Mouse (Mus musculus): ENCODE results near the gene Mgat4b. TPM values are rescaled to one million over a fixed set of nuclear protein-coding genes. Genes with fewer than 3 reads are reported as not detected.

The Mgat4b gene
- polyA plus RNA-seq, 1 experiment from 2014 or later: 14.4 TPM

GRCm38 (mm10) chr11:50277025-50277424, 66.3 kb downstream of the Mgat4b start:
- Histone ChIP-seq H3K27me3 (ENCODE audit: control insufficient read depth, insufficient read depth, low read length) (no peaks in the 10 kb centered on the region), H3K9ac (ENCODE audit: low read depth, low read length) (no peak overlapping the region), H3K4me3 (ENCODE audit: low read depth, low read length) (no peak overlapping the region), H3K36me3 (ENCODE audit: control insufficient read depth, insufficient read depth, low read length) (peaks cover 4% of the 10 kb centered on the region; the same call in 1 of the 2 replicates), H3K4me2 (no peak overlapping the region), H3K27ac (ENCODE audit: low read depth, low read length) (no peak overlapping the region), H3K9me3 (replicated peaks; ENCODE audit: control insufficient read depth, low read length) (no peaks in the 10 kb centered on the region), H3K4me1 (ENCODE audit: control insufficient read depth, insufficient read depth, low read length) (peaks cover 24% of the 10 kb centered on the region)
- ATAC-seq (replicated peaks; ENCODE audit: insufficient number of reproducible peaks, low FRiP score, low TSS enrichment): no peak

- WGBS (ENCODE audit: insufficient replicate concordance): 90% methylated on average over 6 of the region's 6 CpGs
These were observed 67.0 kb downstream of the Mgat4b start for GRCm38 (mm10) chr11:50277706-50278105.

GRCm38 (mm10) chr11:50279005-50279404, 68.3 kb downstream of the Mgat4b start:
- peaks cover 4% of the 10 kb centered on the region; the same call in 1 of the 2 replicates for H3K36me3 ChIP-seq (ENCODE audit: control insufficient read depth, insufficient read depth, low read length)
- no peaks in the 10 kb centered on the region for H3K27me3 ChIP-seq (ENCODE audit: control insufficient read depth, insufficient read depth, low read length)
- H3K27ac ChIP-seq (ENCODE audit: low read depth, low read length): no peak overlapping the region
- no peak overlapping the region for H3K4me2 ChIP-seq
- H3K9me3 ChIP-seq (replicated peaks; ENCODE audit: control insufficient read depth, low read length): no peaks in the 10 kb centered on the region
- 91% methylated on average over 4 of the region's 4 CpGs for WGBS (ENCODE audit: insufficient replicate concordance)
- ATAC-seq (replicated peaks; ENCODE audit: insufficient number of reproducible peaks, low FRiP score, low TSS enrichment): no peak
- peaks cover 24% of the 10 kb centered on the region for H3K4me1 ChIP-seq (ENCODE audit: control insufficient read depth, insufficient read depth, low read length)
- H3K9ac ChIP-seq (ENCODE audit: low read depth, low read length): no peak overlapping the region
- H3K4me3 ChIP-seq (ENCODE audit: low read depth, low read length): no peak overlapping the region

More at GRCm38 (mm10) chr11:50277706-50278105, 67.0 kb downstream of the Mgat4b start:
- Histone ChIP-seq H3K27me3 (ENCODE audit: control insufficient read depth, insufficient read depth, low read length) (no peaks in the 10 kb centered on the region), H3K4me2 (no peak overlapping the region), H3K4me1 (ENCODE audit: control insufficient read depth, insufficient read depth, low read length) (peaks cover 24% of the 10 kb centered on the region), H3K4me3 (ENCODE audit: low read depth, low read length) (no peak overlapping the region), H3K9ac (ENCODE audit: low read depth, low read length) (no peak overlapping the region), H3K27ac (ENCODE audit: low read depth, low read length) (no peak overlapping the region), H3K9me3 (replicated peaks; ENCODE audit: control insufficient read depth, low read length) (no peaks in the 10 kb centered on the region), H3K36me3 (ENCODE audit: control insufficient read depth, insufficient read depth, low read length) (peaks cover 4% of the 10 kb centered on the region; the same call in 1 of the 2 replicates)
- ATAC-seq (replicated peaks; ENCODE audit: insufficient number of reproducible peaks, low FRiP score, low TSS enrichment): no peak

- Histone ChIP-seq H3K27me3 (ENCODE audit: control insufficient read depth, insufficient read depth, low read length) (no peaks in the 10 kb centered on the region), H3K9me3 (replicated peaks; ENCODE audit: control insufficient read depth, low read length) (no peaks in the 10 kb centered on the region), H3K36me3 (ENCODE audit: control insufficient read depth, insufficient read depth, low read length) (peaks cover 2% of the 10 kb centered on the region; the same call in 1 of the 2 replicates), H3K4me2 (no peak overlapping the region), H3K27ac (ENCODE audit: low read depth, low read length) (no peak overlapping the region), H3K4me3 (ENCODE audit: low read depth, low read length) (no peak overlapping the region), H3K9ac (ENCODE audit: low read depth, low read length) (no peak overlapping the region), H3K4me1 (ENCODE audit: control insufficient read depth, insufficient read depth, low read length) (peaks cover 15% of the 10 kb centered on the region)
- no peak for ATAC-seq (replicated peaks; ENCODE audit: insufficient number of reproducible peaks, low FRiP score, low TSS enrichment)
- 86% methylated on average over 1 of the region's 1 CpGs for WGBS (ENCODE audit: insufficient replicate concordance)
These were observed 69.4 kb downstream of the Mgat4b start for GRCm38 (mm10) chr11:50280053-50280452.

Small RNA genes within 50 kb of the gene (microRNA-seq; reads per million reads assigned to microRNA genes)
- 0.20 reads per million for gene Mir6919 (ENCODE audit: borderline number of aligned reads)

Other genes with a start within 250 kb of the Mgat4b start
- 30.3 and 35.2 TPM in 2 replicates for gene Rnf130, start 185.5 kb upstream of the Mgat4b start, polyA plus RNA-seq (2014; fragmentation: Nextera tagmentation; extraction: Ambion mirVana)
- 20.7 and 27.3 TPM in 2 replicates for gene Tbc1d9b, start 79.5 kb upstream of the Mgat4b start, polyA plus RNA-seq (2014; fragmentation: Nextera tagmentation; extraction: Ambion mirVana)
- gene Mrnip, start 36.4 kb upstream of the Mgat4b start, polyA plus RNA-seq (2014; fragmentation: Nextera tagmentation; extraction: Ambion mirVana): 15.3 and 17.6 TPM in 2 replicates
- 159 and 197 TPM in 2 replicates for gene Sqstm1, start 63 bp upstream of the Mgat4b start, polyA plus RNA-seq (2014; fragmentation: Nextera tagmentation; extraction: Ambion mirVana)
- gene Ltc4s, start 27.7 kb downstream of the Mgat4b start, polyA plus RNA-seq (2014; fragmentation: Nextera tagmentation; extraction: Ambion mirVana): 0.74 TPM in 1 of 2 replicates, not detected in the other
- 5.5 and 5.9 TPM in 2 replicates for gene Maml1, start 81.4 kb downstream of the Mgat4b start, polyA plus RNA-seq (2014; fragmentation: Nextera tagmentation; extraction: Ambion mirVana)
- gene Canx, start 114.8 kb downstream of the Mgat4b start, polyA plus RNA-seq (2014; fragmentation: Nextera tagmentation; extraction: Ambion mirVana): 221 and 236 TPM in 2 replicates
- gene Cby3, start 143.6 kb downstream of the Mgat4b start, polyA plus RNA-seq (2014; fragmentation: Nextera tagmentation; extraction: Ambion mirVana): not detected in 2 replicates
- 320 and 342 TPM in 2 replicates for gene Hnrnph1, start 166.1 kb downstream of the Mgat4b start, polyA plus RNA-seq (2014; fragmentation: Nextera tagmentation; extraction: Ambion mirVana)
- gene Rufy1, start 220.2 kb downstream of the Mgat4b start, polyA plus RNA-seq (2014; fragmentation: Nextera tagmentation; extraction: Ambion mirVana): 19.5 and 20.0 TPM in 2 replicates